Mouse (Mus musculus): ENCODE results near the gene Gm13695.
A peak's percentile ranks its signal among the peaks of the same experiment; 100 is the strongest.
"Not testable (repeated sequence)": the region's sequence is repeated elsewhere in the genome, so short reads cannot be mapped to it uniquely, and the experiment has no call there.

Gene Gm13695

GRCm38 (mm10) chr2:83967013-83967412 is at the start of gene Gm13695:
Gene Gm13695, plus strand, starts transcription at chr2:83967313.
- DNase-seq (ENCODE audit: low spot score), result not testable (repeated sequence)

GRCm38 (mm10) chr2:83929478-83930088 is 37.5 kb upstream of the Gm13695 start:
- DNase-seq (ENCODE audit: low spot score), result no peak

GRCm38 (mm10) chr2:83940931-83941361 is 26.2 kb upstream of the Gm13695 start, which contains the start of gene Zswim2:
Gene Zswim2, minus strand, starts transcription at chr2:83941228.
- peak; percentile 86 for DNase-seq (ENCODE audit: low spot score)

- peak; percentile 2 for DNase-seq (ENCODE audit: low spot score)
Measured at GRCm38 (mm10) chr2:83941378-83941777, 25.7 kb upstream of the Gm13695 start.

- DNase-seq (ENCODE audit: low spot score), result no peak
Measured at GRCm38 (mm10) chr2:83941792-83942191, 25.3 kb upstream of the Gm13695 start.

GRCm38 (mm10) chr2:83955393-83955792 is 11.7 kb upstream of the Gm13695 start, which contains the start of gene Gm13698:
Gene Gm13698, plus strand, starts transcription at chr2:83955693.
- DNase-seq (ENCODE audit: low spot score), result not testable (repeated sequence)

GRCm38 (mm10) chr2:83961203-83961602 is 5.9 kb upstream of the Gm13695 start, which contains the start of gene Gm13693:
Gene Gm13693, plus strand, starts transcription at chr2:83961503.
- DNase-seq (ENCODE audit: low spot score), result not testable (repeated sequence)

GRCm38 (mm10) chr2:83972823-83973222 is 5.7 kb downstream of the Gm13695 start, which contains the start of gene Gm13696:
Gene Gm13696, plus strand, starts transcription at chr2:83973123.
- DNase-seq (ENCODE audit: low spot score), result not testable (repeated sequence)

GRCm38 (mm10) chr2:83978633-83979032 is 11.5 kb downstream of the Gm13695 start, which contains the start of gene Gm13694:
Gene Gm13694, plus strand, starts transcription at chr2:83978933.
- not testable (repeated sequence) for DNase-seq (ENCODE audit: low spot score)

- not testable (repeated sequence) for DNase-seq (ENCODE audit: low spot score)
Measured at GRCm38 (mm10) chr2:83984443-83984842, 17.3 kb downstream of the Gm13695 start, which contains the start of gene Gm13697. Gene Gm13697, plus strand, starts transcription at chr2:83984743.

- DNase-seq (ENCODE audit: low spot score), result not testable (repeated sequence)
Measured at GRCm38 (mm10) chr2:83990253-83990652, 23.1 kb downstream of the Gm13695 start, which contains the start of gene Gm13691. Gene Gm13691, plus strand, starts transcription at chr2:83990553.

GRCm38 (mm10) chr2:83993639-83994255 is 26.6 kb downstream of the Gm13695 start:
- not testable (repeated sequence) for DNase-seq (ENCODE audit: low spot score)

GRCm38 (mm10) chr2:83994526-83994925 is 27.4 kb downstream of the Gm13695 start:
- not testable (repeated sequence) for DNase-seq (ENCODE audit: low spot score)

- DNase-seq (ENCODE audit: low spot score), result no peak
Measured at GRCm38 (mm10) chr2:84008913-84009312, 41.8 kb downstream of the Gm13695 start.

GRCm38 (mm10) chr2:84009818-84010217 is 42.7 kb downstream of the Gm13695 start:
- no peak for DNase-seq (ENCODE audit: low spot score)

GRCm38 (mm10) chr2:84014572-84014971 is 47.5 kb downstream of the Gm13695 start:
- no peak for DNase-seq (ENCODE audit: low spot score)

- DNase-seq (ENCODE audit: low spot score), result not testable (repeated sequence)
Measured at GRCm38 (mm10) chr2:84016291-84016690, 49.2 kb downstream of the Gm13695 start.

GRCm38 (mm10) chr2:84018330-84018729 is 51.2 kb downstream of the Gm13695 start:
- no peak for DNase-seq (ENCODE audit: low spot score)

All from embryo, embryonic 10.5 days (tissue).